Mouse (Mus musculus) brain, embryonic 14.5 days (tissue): Measurements from ENCODE around the gene Rnf150.

Experiments used
- CTCF ChIP-seq: fragments of 200-500 bp; IDR thresholded peaks from 2 replicates; pipeline ENCODE4 v1.5.1; 2012; ENCODE audit warnings: inconsistent platforms, mild to moderate bottlenecking, moderate library complexity, borderline replicate concordance; ENCODE audit not compliant: insufficient read depth, insufficient read length; ENCODE audit errors: extremely low read depth
- POLR2A ChIP-seq: fragments of 200-500 bp; IDR thresholded peaks from 2 replicates; pipeline ENCODE4 v1.6.1; 2012; ENCODE audit warnings: mild to moderate bottlenecking, inconsistent platforms, borderline replicate concordance; ENCODE audit not compliant: poor library complexity, insufficient read depth, insufficient read length, severe bottlenecking; ENCODE audit errors: extremely low read depth

DNA sequence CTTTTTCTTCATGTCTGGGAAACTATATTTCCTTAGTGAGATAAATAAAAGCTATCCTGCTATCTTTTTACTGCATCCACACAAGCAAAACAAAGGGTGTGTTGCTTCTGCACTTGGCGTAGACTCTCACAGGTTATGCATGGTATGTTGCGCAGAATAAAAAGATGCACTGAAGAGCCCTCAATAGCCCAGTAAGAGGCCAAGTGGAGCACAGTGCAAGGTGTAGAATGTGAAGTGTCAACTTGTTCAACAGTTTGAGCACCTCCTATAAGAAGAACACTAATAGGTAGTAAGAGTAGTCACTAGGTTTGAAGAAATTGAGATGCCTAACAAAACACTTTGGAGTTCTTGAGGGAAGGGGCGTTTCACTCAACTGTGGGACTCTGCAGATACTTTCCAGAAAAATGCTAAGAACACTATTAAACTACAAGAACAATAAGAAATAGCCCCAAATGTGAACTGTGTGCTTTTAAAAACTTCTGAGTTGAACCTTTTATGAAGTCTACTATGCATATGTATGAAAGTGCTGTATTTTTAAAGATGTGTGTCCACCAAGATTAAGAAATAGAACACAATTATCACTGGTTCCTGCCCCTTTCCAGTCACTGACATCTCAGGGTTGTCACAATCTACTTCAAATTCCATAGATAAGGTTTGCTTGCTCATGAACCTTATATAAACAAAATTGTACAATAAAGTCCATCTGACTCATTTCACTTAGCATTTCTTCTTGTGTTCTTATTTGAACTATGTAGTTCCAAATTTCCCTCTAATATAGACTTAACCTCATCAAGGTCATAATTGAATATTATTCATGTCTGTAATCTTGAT is 34.7 kb downstream of the Rnf150 start:
- TF ChIP-seq CTCF (no peak), POLR2A (no peak)
